Mouse (Mus musculus) layer of hippocampus, adult 2 months (tissue): ENCODE measurements at regions not wholly inside any gene's neighbourhood (a gene's known extent, or its start where the extent isn't known, plus 50 kb on each side); places are given as distances from the start of the nearest gene placed in this dataset.

Experiments used
- DNase-seq, 2 experiments: peaks; one replicate each; pipeline ENCODE4 v3.0.0; 2022; ENCODE audit warnings: low spot score in 2 of 2
- H3K27ac ChIP-seq: fragments of 200-600 bp; 2 replicates; pipeline ENCODE4 v1.8.1; 2022
- H3K4me3 ChIP-seq: fragments of 200-600 bp; 2 replicates; pipeline ENCODE4 v1.8.1; 2022; ENCODE audit warnings: mild to moderate bottlenecking
- CTCF ChIP-seq: fragments of 200-600 bp; conservative IDR thresholded peaks from 2 replicates; pipeline ENCODE4 v1.8.1; 2022; ENCODE audit warnings: antibody characterized with exemption, mild to moderate bottlenecking, moderate library complexity

- H3K4me3 ChIP-seq: no peak overlapping the region
- peak overlapping the region; percentile 48; the same call in 1 of the 2 replicates for H3K27ac ChIP-seq
- TF ChIP-seq CTCF: no peak
- DNase-seq: peak; percentile 48 to 70
Measured at GRCm38 (mm10) chr7:83230496-83231325, 354.0 kb upstream of the Tmc3 start.

DNA sequence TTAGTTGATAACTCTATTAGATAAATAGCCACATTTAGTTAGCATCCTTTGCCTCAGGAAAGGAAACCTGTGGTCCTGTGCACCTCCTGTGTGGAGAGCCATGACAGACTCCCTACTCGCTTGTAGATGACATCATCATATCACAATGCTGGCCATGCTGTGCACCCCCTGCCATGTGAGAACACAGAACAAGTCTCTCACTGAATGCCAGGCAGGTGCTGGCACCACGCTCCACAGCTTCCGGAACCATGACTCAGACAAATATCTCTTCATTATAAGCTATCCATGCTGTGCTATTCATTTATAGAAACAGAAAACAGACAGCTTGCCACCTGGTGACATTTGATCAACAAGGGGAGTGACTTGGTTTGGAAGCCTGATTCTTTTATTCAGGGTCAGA lies 349.1 kb upstream of the Tmc3 start:
- TF ChIP-seq CTCF: no peak
- peak; percentile 4 to 37 for DNase-seq
- H3K4me3 ChIP-seq: no peak overlapping the region
- peak overlapping the region; percentile 19; the same call in 1 of the 2 replicates for H3K27ac ChIP-seq

GRCm38 (mm10) chr7:83237336-83237735 lies 347.4 kb upstream of the Tmc3 start:
- H3K27ac ChIP-seq: peak overlapping the region; percentile 67
- no peak for DNase-seq
- TF ChIP-seq CTCF: no peak

DNA sequence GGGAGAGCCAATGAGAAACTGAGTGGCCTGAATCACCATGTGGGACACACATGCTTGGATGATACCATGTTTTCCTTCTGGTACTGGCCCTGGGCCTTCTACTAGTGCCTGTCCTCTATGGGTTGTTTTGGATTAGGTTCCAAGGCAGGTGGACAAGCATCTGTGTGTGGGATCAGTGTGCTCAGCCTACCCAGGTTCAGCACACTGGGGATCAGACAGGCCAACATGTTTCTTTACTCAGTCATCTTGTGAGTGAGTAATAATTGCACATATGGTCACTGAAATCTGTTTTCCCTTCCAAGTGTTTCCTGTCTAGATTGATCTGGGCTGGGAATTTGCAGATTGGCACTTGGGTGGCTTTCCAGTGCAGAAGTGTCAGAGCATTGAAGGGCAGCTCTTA lies 346.6 kb upstream of the Tmc3 start:
- peak overlapping the region; percentile 67 for H3K27ac ChIP-seq
- H3K4me3 ChIP-seq: no peak overlapping the region
- no peak for TF ChIP-seq CTCF
- peak; percentile 71 to 76 for DNase-seq

More at GRCm38 (mm10) chr7:83237336-83237735, 347.4 kb upstream of the Tmc3 start:
- H3K4me3 ChIP-seq: no peak overlapping the region

DNA sequence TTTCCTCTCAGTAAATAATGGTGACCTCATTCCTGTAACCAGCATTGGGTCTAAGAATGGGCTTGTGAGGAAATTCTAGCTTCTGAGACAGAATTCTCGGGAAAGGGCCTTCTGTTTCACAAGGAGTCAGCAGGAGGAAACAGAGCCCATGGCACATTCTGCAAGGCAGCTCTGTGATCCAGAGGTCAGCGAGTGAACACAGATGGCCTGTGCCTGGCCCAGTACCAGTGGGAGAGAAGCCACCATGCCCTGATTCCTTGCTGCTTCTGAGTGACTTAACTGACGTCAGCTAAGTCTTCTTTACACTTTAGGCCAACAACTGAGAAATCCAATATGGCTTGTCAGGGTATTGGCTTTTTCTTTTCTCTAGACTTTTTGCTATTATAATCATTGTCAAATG lies 342.5 kb upstream of the Tmc3 start:
- TF ChIP-seq CTCF: no peak
- Histone ChIP-seq H3K27ac (no peak overlapping the region), H3K4me3 (no peak overlapping the region)
- DNase-seq: no peak

GRCm38 (mm10) chr7:83245867-83246266 lies 338.9 kb upstream of the Tmc3 start:
- Histone ChIP-seq H3K27ac (no peak overlapping the region), H3K4me3 (no peak overlapping the region)
- TF ChIP-seq CTCF: no peak
- no peak for DNase-seq

GRCm38 (mm10) chr7:83251995-83252563 lies 332.6 kb upstream of the Tmc3 start:
- no peak overlapping the region for H3K27ac ChIP-seq
- no peak for TF ChIP-seq CTCF
- no peak for DNase-seq
- H3K4me3 ChIP-seq: no peak overlapping the region

DNA sequence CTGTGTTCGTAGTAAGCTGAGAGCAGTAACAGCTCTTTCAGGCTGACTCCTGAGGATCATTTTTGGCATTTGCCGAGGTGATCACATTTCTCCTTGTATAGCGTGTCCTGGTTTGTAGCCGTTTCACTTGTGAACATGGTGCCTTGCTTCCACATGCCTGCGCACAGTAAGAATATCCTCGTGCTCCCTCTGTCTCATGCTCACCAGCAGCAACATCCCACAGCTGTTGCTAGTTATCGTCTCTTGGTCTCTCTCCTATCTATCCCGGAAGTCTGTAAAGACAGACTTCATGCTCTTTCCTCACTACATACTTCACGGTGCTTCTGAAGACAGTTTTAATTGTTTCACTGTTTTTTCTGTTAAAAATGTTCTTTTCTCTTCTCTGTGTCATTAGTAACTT lies 331.7 kb upstream of the Tmc3 start:
- Histone ChIP-seq H3K4me3 (no peak overlapping the region), H3K27ac (no peak overlapping the region)
- no peak for TF ChIP-seq CTCF
- DNase-seq: no peak

- no peak for TF ChIP-seq CTCF
Measured at GRCm38 (mm10) chr7:83253432-83253831, 331.3 kb upstream of the Tmc3 start.

GRCm38 (mm10) chr7:83254411-83254810 lies 330.3 kb upstream of the Tmc3 start:
- no peak overlapping the region for H3K4me3 ChIP-seq
- no peak for TF ChIP-seq CTCF
- H3K27ac ChIP-seq: no peak overlapping the region
- no peak for DNase-seq

More at GRCm38 (mm10) chr7:83253432-83253831, 331.3 kb upstream of the Tmc3 start:
- DNase-seq: no peak
- Histone ChIP-seq H3K27ac (no peak overlapping the region), H3K4me3 (no peak overlapping the region)

DNA sequence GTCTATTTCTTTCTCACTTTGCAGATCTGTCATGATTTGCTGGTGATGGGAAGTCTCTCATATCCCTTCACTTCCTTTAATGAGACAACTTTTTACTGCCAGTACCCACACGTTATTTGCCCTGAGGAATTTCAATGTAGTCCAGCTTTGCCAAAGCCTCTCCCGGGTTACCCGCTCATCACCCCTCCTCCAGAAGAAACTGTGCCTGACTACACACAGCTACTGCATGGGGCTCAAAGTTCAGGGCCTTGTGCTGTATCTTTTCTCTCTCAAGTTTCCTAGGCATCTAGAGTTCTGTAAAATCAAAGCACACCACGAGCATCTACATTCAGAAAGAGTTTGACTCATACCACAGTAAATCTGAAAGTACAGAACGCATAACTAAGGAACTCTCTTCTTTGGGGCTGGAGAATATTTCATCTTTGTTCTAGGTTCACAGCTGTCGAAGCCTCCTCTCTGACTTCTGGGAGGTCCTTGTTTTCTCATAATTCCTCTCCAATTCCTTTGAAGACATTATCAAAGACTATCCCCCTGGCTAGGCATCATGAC lies 328.4 kb upstream of the Tmc3 start:
- Histone ChIP-seq H3K4me3 (no peak overlapping the region), H3K27ac (no peak overlapping the region)
- DNase-seq: no peak
- TF ChIP-seq CTCF: no peak

DNA sequence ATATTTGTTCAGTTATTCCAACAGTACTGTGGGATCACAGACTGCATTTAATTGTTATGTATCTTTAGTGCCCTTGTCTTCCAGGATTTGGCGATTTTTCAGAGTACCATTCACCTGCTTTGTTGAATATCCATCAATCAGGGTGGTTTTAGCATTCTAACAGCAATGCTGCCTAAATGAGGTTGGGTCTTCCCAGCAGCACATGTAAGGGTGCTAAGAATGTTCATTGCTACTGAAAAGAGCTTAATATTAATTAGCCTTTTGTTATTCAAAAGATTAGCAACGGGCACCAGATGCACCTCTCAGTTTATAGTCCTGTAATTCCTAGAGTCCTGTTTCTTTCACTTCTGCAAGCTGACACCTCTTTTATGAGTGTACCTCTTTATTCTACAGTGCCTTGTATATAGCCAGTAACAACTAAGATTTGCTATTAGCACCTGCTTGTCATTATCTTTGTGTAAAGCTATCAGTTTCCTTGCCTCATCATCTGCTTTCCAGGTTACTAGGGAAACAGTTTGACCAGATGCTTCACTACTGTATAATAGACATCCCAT lies 326.3 kb upstream of the Tmc3 start:
- Histone ChIP-seq H3K4me3 (no peak overlapping the region), H3K27ac (no peak overlapping the region)
- no peak for DNase-seq
- no peak for TF ChIP-seq CTCF

DNA sequence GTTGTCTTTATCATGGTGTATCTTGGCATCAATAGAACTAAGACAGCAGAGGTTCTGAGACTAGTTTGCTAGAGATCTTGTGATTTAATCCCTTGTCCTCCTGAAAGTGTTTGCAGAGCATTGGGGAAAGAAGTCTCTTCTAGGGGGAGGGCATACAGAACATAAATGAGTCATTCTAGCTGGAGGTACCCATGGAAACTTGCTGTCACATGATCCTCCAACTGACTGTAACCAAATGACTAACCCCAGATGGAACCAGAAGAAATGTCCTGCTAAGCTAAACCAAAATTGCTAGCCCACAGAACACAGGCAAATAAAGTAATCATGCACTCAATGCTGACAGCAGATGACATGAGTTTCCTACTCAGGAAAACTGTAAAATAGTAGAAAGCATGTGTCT lies 323.2 kb upstream of the Tmc3 start:
- Histone ChIP-seq H3K27ac (peak overlapping the region; percentile 39; the same call in 1 of the 2 replicates), H3K4me3 (no peak overlapping the region)
- TF ChIP-seq CTCF: no peak
- peak in 1 of 2 experiments; percentile 3 for DNase-seq
